Mouse (Mus musculus) layer of hippocampus, postnatal 36 days (tissue): Measurements from ENCODE around the gene Isx. TPM values are rescaled to one million over a fixed set of nuclear protein-coding genes. Genes with fewer than 3 reads are reported as not detected.

Experiments used
- DNase-seq, 2 experiments: peaks; one replicate each; pipeline ENCODE4 v3.0.0; 2022
- total RNA-seq, 2 experiments: library from RNA; stranded (reverse); gene quantifications; 2 replicates each; pipeline ENCODE4 v1.2.3; 2021

The Isx gene
- total RNA-seq, 2 experiments from 2014 or later: not detected

GRCm38 (mm10) chr8:74901765-74902164 lies 28.8 kb downstream of the Isx start:
- DNase-seq: no peak

- DNase-seq: no peak
Observed at GRCm38 (mm10) chr8:74903054-74903842, 30.3 kb downstream of the Isx start.

DNA sequence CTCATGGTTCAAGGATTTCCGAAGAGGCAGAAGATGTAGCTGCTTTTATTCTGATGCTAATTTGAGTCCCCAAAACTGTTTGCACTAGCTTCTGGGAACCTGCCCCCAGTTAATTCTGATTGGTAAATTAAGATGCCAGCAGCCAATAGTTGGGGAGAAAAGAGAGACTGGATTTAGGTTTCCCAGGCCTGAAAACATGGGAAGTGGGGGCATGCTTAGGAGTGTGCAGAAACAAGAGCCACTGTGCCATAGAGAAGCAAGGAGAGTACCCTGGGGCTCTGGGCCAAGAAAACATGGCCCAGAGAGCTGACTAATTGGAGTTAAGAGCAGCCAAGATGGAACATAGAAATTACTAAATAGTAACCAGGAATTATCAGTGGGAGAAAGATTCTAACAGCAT lies 33.4 kb downstream of the Isx start:
- DNase-seq: no peak

DNA sequence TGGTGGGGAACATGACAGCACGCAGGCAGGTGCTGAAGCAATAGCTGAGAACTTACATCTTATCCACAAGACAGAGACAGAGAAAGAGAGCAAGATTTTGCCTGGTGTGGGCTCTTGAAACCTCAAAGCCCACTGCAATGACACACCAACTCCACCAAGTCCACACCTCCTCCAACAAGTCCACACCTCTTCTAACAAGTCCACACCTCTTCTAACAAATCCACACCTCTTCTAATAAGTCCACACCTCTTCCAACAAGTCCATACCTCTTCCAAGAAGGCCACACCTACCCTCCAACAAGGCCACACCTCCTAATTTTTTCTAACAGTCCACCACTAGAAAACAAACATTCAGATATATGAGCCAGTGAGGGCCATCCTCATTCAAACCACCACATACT lies 37.7 kb downstream of the Isx start:
- no peak for DNase-seq

DNA sequence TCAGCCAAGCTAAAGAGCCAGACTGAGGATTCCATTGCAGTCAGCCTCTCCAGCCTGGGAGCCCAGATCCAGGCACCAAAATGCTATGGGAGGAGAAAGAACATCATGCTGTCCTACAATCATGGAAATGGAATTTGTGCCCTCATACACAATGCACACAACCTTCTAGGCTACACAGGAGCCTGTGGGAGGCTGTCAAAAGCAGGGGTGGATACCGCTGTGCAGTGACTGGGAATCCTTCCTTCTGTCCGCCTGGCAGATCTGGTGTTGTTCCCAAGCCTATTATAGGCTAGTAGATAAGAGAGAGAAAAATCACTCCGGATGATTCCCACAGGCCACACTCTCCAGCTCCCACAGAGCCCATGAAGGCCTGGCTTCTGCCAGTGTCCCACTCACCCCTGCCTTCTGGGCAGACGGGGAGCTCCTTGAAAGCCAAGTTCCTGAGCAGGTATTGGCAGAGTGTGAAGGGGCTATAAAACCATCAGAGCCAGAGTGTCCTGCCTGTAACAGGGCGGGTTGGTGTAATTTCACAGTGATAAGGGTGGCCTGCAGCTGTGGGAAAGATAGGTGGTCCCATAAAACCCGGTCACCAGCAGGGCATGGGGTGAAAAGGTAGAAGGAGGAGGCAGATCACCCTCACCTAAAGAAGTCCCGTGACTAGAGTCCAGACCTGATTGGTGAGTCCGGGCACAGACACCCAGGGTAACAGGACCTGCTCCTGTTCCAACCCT lies 47.9 kb downstream of the Isx start:
- DNase-seq: peak in 1 of 2 experiments; percentile 27

DNA sequence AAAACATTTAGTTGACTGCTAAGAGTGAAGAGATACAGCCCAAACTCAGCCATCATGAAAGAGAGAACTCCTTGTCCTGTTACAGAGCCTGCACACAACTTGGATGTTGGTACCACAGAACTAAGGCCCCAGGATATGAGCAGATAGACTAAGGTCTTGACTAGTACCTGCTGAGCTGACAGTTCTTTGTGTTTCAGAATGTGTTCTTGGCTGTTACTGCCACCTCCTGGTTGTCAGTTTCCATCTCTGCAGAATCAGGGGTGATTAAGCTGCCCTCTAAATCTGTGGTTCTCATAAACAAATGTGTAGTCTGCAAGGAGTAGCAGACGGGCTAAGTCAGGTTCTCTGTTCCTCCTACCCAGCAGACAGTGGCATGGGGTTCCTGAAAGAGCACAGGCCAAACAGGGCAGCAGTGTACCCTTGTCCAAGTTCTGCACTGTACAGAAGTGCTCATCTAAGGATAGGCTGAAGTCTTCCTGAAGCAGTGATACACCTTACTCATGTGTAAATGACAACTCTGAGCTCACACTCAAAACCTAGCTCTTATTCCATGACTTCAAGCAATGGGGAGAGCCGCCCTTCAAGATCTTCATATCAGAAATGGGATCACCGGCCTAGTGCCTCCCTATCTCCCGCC lies 49.0 kb downstream of the Isx start:
- peak in 1 of 2 experiments; percentile 57 for DNase-seq

DNA sequence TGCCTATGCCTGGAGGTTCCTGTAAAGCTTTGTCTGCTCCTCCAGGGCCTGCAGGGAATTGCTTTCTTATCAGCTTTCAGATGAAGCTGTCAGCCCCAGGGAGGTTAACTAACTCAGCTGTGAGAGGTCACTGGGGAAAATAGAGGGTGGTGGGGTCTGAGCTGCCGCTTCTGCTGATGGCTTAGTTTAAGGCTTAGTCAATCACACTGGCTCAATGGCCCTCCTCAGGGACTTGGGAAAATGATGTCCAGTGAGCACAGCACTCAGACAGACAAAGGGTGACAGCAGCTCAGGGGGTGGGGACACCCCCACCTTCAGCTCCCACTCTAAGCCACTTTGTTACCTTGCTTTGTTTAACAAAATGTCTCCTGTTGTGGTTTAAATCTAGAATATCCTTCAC lies 55.0 kb downstream of the Isx start:
- DNase-seq: no peak

- DNase-seq: peak in 1 of 2 experiments; percentile 19
Observed at GRCm38 (mm10) chr8:74930731-74931130, 57.8 kb downstream of the Isx start.

DNA sequence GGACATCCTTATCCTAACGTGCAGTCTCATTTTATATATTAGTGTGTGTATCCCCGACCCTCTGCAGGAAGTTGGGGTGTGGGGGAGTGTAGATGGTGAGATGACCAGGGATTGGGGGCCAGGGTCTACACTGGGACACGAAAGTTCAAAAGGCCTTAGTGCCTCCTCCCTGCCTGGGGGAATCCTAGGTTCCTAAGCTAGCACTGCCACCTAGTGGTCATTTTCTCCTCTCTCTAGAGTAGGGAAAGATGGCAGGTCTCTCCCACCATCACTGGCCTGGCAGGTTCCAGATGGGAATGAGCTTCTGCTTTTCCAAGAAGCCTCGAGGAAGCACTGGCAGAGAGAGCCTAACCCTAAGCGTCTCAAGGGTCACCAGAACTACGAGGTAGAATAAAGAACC lies 62.3 kb downstream of the Isx start:
- peak; percentile 15 to 46 for DNase-seq

DNA sequence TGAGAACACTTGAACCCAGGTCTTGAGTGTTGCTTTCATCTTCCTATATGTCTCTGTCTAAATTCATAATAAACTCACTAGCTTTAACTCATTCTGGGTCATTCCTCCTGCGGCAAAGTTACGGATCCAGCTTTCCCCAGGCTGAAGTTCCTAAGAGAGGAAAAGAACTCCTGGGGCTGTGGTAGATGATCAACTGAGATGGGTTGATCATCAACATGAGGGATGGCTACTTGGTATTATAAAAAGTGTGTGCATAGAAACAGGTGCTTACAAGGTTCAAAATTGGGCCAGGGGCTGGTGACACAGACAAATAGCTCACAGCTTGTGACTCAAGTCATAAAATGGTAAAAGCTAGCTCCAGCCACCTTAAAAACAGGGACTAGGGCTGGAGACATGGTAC lies 63.7 kb downstream of the Isx start:
- no peak for DNase-seq

DNA sequence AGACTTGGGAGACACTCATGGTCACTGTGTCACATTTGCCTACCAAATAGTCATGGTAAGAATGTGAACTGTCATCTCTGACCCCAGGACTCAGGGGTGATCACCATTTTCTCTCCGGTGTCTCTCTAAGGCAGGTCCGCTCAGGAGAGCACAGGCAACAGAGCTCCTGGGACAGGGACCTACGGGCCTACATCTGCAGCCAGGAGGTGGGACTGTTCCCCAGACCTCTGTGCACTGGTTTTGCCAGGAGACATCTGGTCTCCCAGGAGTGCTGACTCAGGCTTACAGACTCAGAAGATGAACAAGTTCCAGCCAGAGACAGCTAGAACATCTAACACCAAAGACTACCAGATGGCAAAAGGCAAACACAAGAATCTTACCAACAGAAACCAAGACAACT lies 69.1 kb downstream of the Isx start:
- DNase-seq: no peak

Other genes with a start within 250 kb of the Isx start
- gene Hmgxb4, start 120.2 kb downstream of the Isx start, total RNA-seq: 10 to 100 TPM; 24.5 to 26.3 TPM
- 10 to 100 TPM; 34.4 to 39.8 TPM for gene Tom1, start 160.5 kb downstream of the Isx start, total RNA-seq
- 1 to 10 TPM; 5.2 to 7.9 TPM for gene Hmox1, start 220.4 kb downstream of the Isx start, total RNA-seq
- gene Mcm5, start 236.4 kb downstream of the Isx start, total RNA-seq: 1 to 10 TPM; 6.0 TPM